Mouse (Mus musculus): ENCODE measurements at regions not wholly inside any gene's neighbourhood (a gene's known extent, or its start where the extent isn't known, plus 50 kb on each side); places are given as distances from the start of the nearest gene placed in this dataset.

DNA sequence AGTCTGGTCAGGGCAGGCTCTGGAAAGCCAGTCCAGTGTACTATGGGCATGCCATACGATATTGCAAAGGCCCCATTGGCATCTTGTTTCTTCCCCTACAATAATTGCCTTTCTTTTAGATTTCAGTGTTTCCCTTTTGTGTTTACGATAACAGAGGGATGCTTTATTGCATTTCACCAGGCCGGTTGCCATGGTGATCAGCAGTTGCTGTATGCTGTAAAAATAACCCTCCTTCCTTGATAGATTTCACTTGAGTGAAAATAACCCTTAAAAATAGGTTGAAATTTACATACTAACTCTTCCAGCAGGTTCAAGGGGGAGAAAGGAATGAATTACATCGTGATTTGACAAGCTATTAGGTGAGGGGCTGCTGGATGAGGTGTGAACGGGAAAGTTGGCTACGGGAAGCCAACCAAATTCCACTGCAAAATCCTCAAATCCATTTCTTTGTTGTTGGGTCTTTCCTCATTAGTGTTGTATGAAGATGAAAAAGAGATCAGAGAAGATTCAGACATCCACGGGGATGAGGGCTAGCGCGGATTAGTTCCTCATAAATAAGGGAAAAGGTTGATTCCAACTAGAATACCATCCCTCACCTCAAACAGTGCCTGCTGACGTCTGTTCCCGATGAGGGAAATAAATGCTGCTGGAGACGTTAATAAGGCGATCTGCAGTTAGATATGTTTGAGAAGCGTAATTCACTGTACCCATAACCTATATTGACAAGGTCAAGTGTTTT, 539.6 kb downstream of the Nuf2 start:
- no peak for TF ChIP-seq CTCF (IDR thresholded peaks at IDR 0.05; ENCODE audit: control insufficient read depth, insufficient read depth, insufficient replicate concordance, low read depth, low read length)
- TF ChIP-seq POLR2A (IDR thresholded peaks at IDR 0.05; ENCODE audit: control insufficient read depth, low read depth, low read length), result no peak

Measured in testis, adult 2 months (tissue).